Mouse (Mus musculus) midbrain, embryonic 14.5 days (tissue): Measurements from ENCODE around the gene Lcn4. TPM values are rescaled to one million over a fixed set of nuclear protein-coding genes. Genes with fewer than 3 reads are reported as not detected.
"Not testable (repeated sequence)": the region's sequence is repeated elsewhere in the genome, so short reads cannot be mapped to it uniquely, and the experiment has no call there.

Experiments used
- ATAC-seq: fragments of 200-750 bp; cut with Nextera tagmentation; 2 replicates; pipeline ENCODE4 v1.8.0; 2017; ENCODE audit warnings: moderate number of reproducible peaks, moderate library complexity; ENCODE audit not compliant: low FRiP score, low TSS enrichment
- DNase-seq: peaks from one replicate; pipeline ENCODE4 v3.0.0-alpha.2; 2015
- H3K27ac ChIP-seq: fragments of 300-500 bp; sonication (generic); replicated peaks from 2 replicates; pipeline ENCODE4 v1.5.1; 2014; ENCODE audit warnings: mild to moderate bottlenecking, low read depth, low read length, moderate library complexity
- H3K27me3 ChIP-seq: fragments of 300-500 bp; sonication (generic); 2 replicates; pipeline ENCODE4 v1.6.1; 2014; ENCODE audit warnings: low read length, control low read depth, mixed read lengths; ENCODE audit not compliant: control insufficient read depth, insufficient read depth
- H3K36me3 ChIP-seq: fragments of 300-500 bp; sonication (generic); 2 replicates; pipeline ENCODE4 v1.6.1; 2014; ENCODE audit warnings: low read length, control low read depth; ENCODE audit not compliant: control insufficient read depth, insufficient read depth
- H3K4me1 ChIP-seq: fragments of 300-500 bp; sonication (generic); 2 replicates; pipeline ENCODE4 v1.6.1; 2014; ENCODE audit warnings: mild to moderate bottlenecking, antibody characterized with exemption, low read length, control low read depth; ENCODE audit not compliant: control insufficient read depth, insufficient read depth
- H3K4me2 ChIP-seq: fragments of 300-500 bp; sonication (generic); 2 replicates; pipeline ENCODE4 v1.6.1; 2014; ENCODE audit warnings: mild to moderate bottlenecking, low read length, moderate library complexity
- H3K4me3 ChIP-seq: fragments of 300-500 bp; sonication (generic); replicated peaks from 2 replicates; pipeline ENCODE4 v1.5.1; 2014; ENCODE audit warnings: low read depth, low read length
- H3K9ac ChIP-seq: fragments of 300-500 bp; sonication (generic); replicated peaks from 2 replicates; pipeline ENCODE4 v1.6.1; 2014; ENCODE audit warnings: mild to moderate bottlenecking, low read length, moderate library complexity
- H3K9me3 ChIP-seq: fragments of 300-500 bp; sonication (generic); 2 replicates; pipeline ENCODE4 v1.6.1; 2016; ENCODE audit warnings: low read length, control low read depth, mixed read lengths; ENCODE audit not compliant: control insufficient read depth
- WGBS: fragments of 180-500 bp; shearing (Covaris S2); extraction: QIAGEN DNeasy Blood & Tissue Kit; methylation state at CpG from one replicate; pipeline ENCODE4 v1.1.7; 2014; 5-methylcytosine and 5-hydroxymethylcytosine counted together
- polyA plus RNA-seq: library from polyadenylated mRNA; unstranded; fragments of >200 nt; fragmentation: Nextera tagmentation; extraction: Ambion mirVana; gene quantifications from 2 replicates; pipeline ENCODE4 v1.2.1, GENCODE M21; 2014

The Lcn4 gene
- polyA plus RNA-seq = not detected in 2 replicates

DNA sequence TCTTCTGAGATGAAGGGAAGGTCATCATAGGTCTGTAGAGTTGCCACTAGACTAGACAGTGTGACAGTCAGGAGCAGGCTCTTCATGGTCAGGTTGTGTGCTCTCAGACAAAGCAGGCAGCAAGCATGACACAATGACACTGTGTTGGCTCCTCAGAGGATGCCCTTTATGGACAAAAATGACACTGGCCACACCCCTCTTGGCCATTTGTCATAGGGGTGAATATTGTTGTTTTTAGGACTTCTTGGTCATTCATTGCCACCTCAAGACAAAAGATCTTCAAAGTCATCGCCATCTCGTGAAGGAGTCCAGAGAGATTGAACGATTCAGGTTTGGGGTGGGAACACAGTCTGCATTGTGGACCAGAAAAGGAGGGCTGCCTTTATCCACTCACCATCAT is at the start of gene Lcn4:
Gene Lcn4, minus strand, starts transcription at position 101 of the 400 bp plus-strand sequence.
- ATAC-seq (no peak), DNase-seq (no peak)
- H3K27me3 ChIP-seq = no peaks in the 10 kb centered on the region
- WGBS = 93% methylated on average over 3 of the region's 3 CpGs
- H3K9ac ChIP-seq = no peak within 1 kb of the TSS
- no peak within 1 kb of the TSS for H3K27ac ChIP-seq
- H3K4me3 ChIP-seq = no peak within 1 kb of the TSS
- H3K4me1 ChIP-seq = no peaks in the 10 kb centered on the region
- no peaks in the 10 kb centered on the region for H3K9me3 ChIP-seq
- no peak within 1 kb of the TSS for H3K4me2 ChIP-seq
- no peaks in the 10 kb centered on the region for H3K36me3 ChIP-seq

DNA sequence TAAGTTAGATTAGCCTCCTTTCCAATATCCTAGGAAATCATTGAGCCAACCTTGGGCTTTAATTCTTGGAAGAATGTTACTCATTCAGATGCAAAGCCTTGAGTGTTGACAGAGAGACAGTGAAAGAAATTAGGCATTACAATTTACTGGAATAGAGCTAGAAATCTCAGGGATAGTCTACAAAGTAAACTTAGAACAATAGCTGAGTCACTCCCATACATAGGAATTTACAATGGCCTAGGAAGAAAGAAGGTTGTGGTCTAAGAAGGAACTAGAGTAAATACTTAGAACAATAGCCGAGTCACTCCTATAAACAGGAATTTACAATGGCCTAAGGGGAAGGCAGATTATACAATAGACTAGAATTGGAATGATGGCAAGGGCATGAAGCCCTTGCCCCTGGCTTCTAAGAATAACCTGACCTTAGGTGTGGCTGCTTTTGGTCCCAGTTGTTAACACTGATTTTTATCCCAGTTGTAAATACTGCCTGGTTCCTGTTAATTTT is 15.1 kb upstream of the Lcn4 start:
- 90% methylated on average over 1 of the region's 1 CpGs for WGBS

GRCm38 (mm10) chr2:26668746-26669145 is 2.3 kb downstream of the Lcn4 start:
- no peak overlapping the region for H3K4me2 ChIP-seq
- no peak for DNase-seq
- no peak overlapping the region for H3K9ac ChIP-seq
- no peaks in the 10 kb centered on the region for H3K36me3 ChIP-seq
- H3K4me1 ChIP-seq = no peaks in the 10 kb centered on the region
- H3K27me3 ChIP-seq = no peaks in the 10 kb centered on the region
- no peak for ATAC-seq
- no peak overlapping the region for H3K4me3 ChIP-seq
- no peak overlapping the region for H3K27ac ChIP-seq
- H3K9me3 ChIP-seq = no peaks in the 10 kb centered on the region

More for the DNA sequence above, 15.1 kb upstream of the Lcn4 start:
- no peak for DNase-seq
- H3K9me3 ChIP-seq = no peaks in the 10 kb centered on the region
- H3K4me2 ChIP-seq = no peak overlapping the region
- no peaks in the 10 kb centered on the region for H3K27me3 ChIP-seq
- H3K9ac ChIP-seq = no peak overlapping the region
- H3K36me3 ChIP-seq = no peaks in the 10 kb centered on the region
- H3K27ac ChIP-seq = no peak overlapping the region
- no peaks in the 10 kb centered on the region for H3K4me1 ChIP-seq
- no peak overlapping the region for H3K4me3 ChIP-seq
- ATAC-seq = no peak

GRCm38 (mm10) chr2:26663551-26663950 is 7.5 kb downstream of the Lcn4 start:
- peak; percentile 65 for DNase-seq
- 83% methylated on average over 1 of the region's 1 CpGs for WGBS
- ATAC-seq, H3K27me3 ChIP-seq, H3K4me1 ChIP-seq, H3K36me3 ChIP-seq, H3K9ac ChIP-seq, H3K9me3 ChIP-seq, H3K4me3 ChIP-seq, H3K4me2 ChIP-seq, H3K27ac ChIP-seq: not testable (repeated sequence)

- H3K27ac ChIP-seq = no peak overlapping the region
- DNase-seq (no peak), ATAC-seq (no peak)
- H3K4me2 ChIP-seq = no peak overlapping the region
- H3K9ac ChIP-seq = no peak overlapping the region
- H3K36me3 ChIP-seq = no peaks in the 10 kb centered on the region
- H3K9me3 ChIP-seq = no peaks in the 10 kb centered on the region
- H3K27me3 ChIP-seq = no peaks in the 10 kb centered on the region
- H3K4me1 ChIP-seq = no peaks in the 10 kb centered on the region
- 82% methylated on average over 10 of the region's 10 CpGs for WGBS
- H3K4me3 ChIP-seq = no peak overlapping the region
Observed at GRCm38 (mm10) chr2:26663112-26663511, 8.0 kb downstream of the Lcn4 start.

DNA sequence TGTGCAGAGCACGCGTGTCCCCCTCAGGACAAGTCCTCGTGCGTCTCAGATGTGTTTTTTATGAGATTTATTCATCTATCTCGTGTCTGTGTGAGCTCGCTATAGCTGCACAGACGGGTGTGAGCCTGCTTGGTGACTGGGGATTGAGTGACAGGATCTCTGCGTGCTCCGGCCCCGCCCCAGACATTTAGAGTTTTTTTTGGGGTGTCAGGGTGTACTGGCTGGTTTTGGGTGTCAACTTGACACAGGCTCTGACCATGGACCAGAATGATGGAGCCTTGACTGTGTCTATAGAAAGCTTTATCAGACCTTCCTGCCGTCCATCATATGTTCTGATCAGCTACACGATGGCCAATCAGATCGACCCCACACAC is 8.6 kb downstream of the Lcn4 start:
- no peak overlapping the region for H3K4me3 ChIP-seq
- 77% methylated on average over 13 of the region's 13 CpGs for whole genome bisulfite sequencing
- no peaks in the 10 kb centered on the region for H3K9me3 ChIP-seq
- H3K27me3 ChIP-seq = no peaks in the 10 kb centered on the region
- DNase-seq = no peak
- H3K36me3 ChIP-seq = no peaks in the 10 kb centered on the region
- H3K4me2 ChIP-seq = no peak overlapping the region
- H3K4me1 ChIP-seq = no peaks in the 10 kb centered on the region
- H3K27ac ChIP-seq = no peak overlapping the region
- no peak overlapping the region for H3K9ac ChIP-seq
- no peak for ATAC-seq

GRCm38 (mm10) chr2:26661768-26662508 is 9.1 kb downstream of the Lcn4 start:
- WGBS = 45% methylated on average over 29 of the region's 29 CpGs
- peak overlapping the region; percentile 61 for H3K4me2 ChIP-seq
- H3K4me1 ChIP-seq = no peaks in the 10 kb centered on the region
- H3K27ac ChIP-seq = no peak overlapping the region
- no peaks in the 10 kb centered on the region for H3K36me3 ChIP-seq
- H3K4me3 ChIP-seq = peak overlapping the region; percentile 30
- peak; percentile 28 for DNase-seq
- no peaks in the 10 kb centered on the region for H3K9me3 ChIP-seq
- H3K27me3 ChIP-seq = no peaks in the 10 kb centered on the region
- H3K9ac ChIP-seq = peak overlapping the region; percentile 42; the same call in 1 of the 2 replicates
- ATAC-seq = no peak

DNA sequence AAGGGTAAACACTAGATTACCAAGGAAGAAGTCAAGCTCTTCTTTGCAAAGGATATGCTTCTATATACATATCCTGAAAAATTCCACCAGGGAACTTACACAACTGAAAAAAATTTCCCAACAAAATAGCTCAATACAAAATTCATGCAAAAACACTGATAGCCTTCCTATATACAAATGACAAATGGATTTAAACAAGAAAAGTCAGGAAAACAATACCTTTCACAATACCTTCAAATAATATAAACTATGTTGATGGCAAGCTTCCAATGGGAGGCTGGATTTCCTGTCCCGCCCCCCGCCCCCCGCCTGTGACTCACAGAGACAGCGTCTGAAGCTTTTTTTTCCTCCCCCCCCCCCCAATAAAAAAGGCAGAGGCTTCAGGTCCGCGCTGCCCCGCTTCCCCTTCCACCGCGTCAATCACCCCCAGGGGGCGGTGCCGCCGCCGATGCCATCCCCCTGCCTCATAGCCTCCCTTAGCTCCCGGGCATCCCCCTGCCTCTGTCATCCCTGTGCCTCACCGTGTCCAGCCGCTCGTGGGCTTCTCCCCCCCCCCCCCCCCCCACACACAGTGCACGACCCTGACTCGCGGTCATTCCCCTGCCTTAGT is 9.8 kb downstream of the Lcn4 start:
- ATAC-seq = no peak
- H3K9ac ChIP-seq = peak overlapping the region; percentile 42; the same call in 1 of the 2 replicates
- peak overlapping the region; percentile 30 for H3K4me3 ChIP-seq
- H3K4me2 ChIP-seq = peak overlapping the region; percentile 61
- WGBS = 3% methylated on average over 19 of the region's 20 CpGs
- H3K9me3 ChIP-seq = no peaks in the 10 kb centered on the region
- no peaks in the 10 kb centered on the region for H3K36me3 ChIP-seq
- no peaks in the 10 kb centered on the region for H3K4me1 ChIP-seq
- no peak overlapping the region for H3K27ac ChIP-seq
- peak; percentile 58 for DNase-seq
- no peaks in the 10 kb centered on the region for H3K27me3 ChIP-seq

GRCm38 (mm10) chr2:26657426-26657825 is 13.7 kb downstream of the Lcn4 start:
- H3K4me3 ChIP-seq = no peak overlapping the region
- 87% methylated on average over 2 of the region's 2 CpGs for WGBS
- no peaks in the 10 kb centered on the region for H3K9me3 ChIP-seq
- no peak overlapping the region for H3K4me2 ChIP-seq
- no peak overlapping the region for H3K27ac ChIP-seq
- no peaks in the 10 kb centered on the region for H3K4me1 ChIP-seq
- no peaks in the 10 kb centered on the region for H3K27me3 ChIP-seq
- ATAC-seq (no peak), DNase-seq (no peak)
- H3K9ac ChIP-seq = no peak overlapping the region
- H3K36me3 ChIP-seq = no peaks in the 10 kb centered on the region
